Mouse (Mus musculus): ENCODE results near the gene Adprhl1.

DNA sequence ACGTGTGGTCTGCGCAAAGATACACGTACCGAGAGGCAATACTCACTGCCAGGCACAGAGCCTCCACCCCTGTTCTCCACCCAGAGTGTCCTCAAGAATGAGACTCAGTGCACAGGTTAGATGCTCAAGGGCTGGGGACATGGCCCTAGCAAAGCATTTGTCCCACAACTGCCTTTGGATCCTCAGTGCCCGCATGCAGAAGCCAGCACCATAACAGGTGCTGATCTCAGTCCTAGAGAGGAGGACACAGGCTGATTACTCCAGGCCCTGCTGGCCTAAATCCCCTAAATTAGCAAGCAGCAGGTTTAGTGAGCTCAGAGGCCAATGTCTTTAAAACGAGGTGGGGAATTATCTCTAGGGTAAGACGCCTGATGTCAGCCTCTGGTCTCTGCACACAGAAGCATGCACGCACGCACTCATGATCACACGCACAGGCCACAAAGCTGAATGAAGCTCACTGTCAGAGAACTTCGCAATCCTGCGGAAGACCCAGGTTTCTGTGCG is 65.9 kb downstream of the Adprhl1 start:
- TF ChIP-seq CTCF (IDR thresholded peaks at IDR 0.05; ENCODE audit: low read depth, low read length) = no peak
- TF ChIP-seq POLR2A (IDR thresholded peaks at IDR 0.05; ENCODE audit: extremely low read depth, insufficient read depth, low read length) = no peak
